Mouse (Mus musculus) small intestine, adult 2 months (tissue): ENCODE measurements at regions not wholly inside any gene's neighbourhood (a gene's known extent, or its start where the extent isn't known, plus 50 kb on each side); places are given as distances from the start of the nearest gene placed in this dataset.

ENCODE experiments used
- CTCF ChIP-seq: fragments of 200-500 bp; IDR thresholded peaks from 2 replicates; pipeline ENCODE4 v1.5.1; 2012; ENCODE audit warnings: low read depth, mild to moderate bottlenecking, control low read depth, inconsistent platforms, low read length, moderate library complexity, mixed read lengths; ENCODE audit not compliant: insufficient replicate concordance, insufficient read length; ENCODE audit errors: extremely low read depth
- POLR2A ChIP-seq: fragments of 200-500 bp; IDR thresholded peaks from 2 replicates; pipeline ENCODE4 v1.6.1; 2012; ENCODE audit warnings: low read depth, mild to moderate bottlenecking, control low read depth, inconsistent platforms, low read length, moderate library complexity

GRCm38 (mm10) chr3:120468887-120469286 is 684.6 kb upstream of the Ptbp2 start:
- no peak for TF ChIP-seq CTCF
- TF ChIP-seq POLR2A, result no peak
